Mouse (Mus musculus) ES-E14 (cell line): ENCODE results near the gene Cdkl4. TPM values are rescaled to one million over a fixed set of nuclear protein-coding genes. Genes with fewer than 3 reads are reported as not detected.
A peak's percentile ranks its signal among the peaks of the same experiment; 100 is the strongest.

Experiments
- DNase-seq: peaks from one replicate; pipeline ENCODE4 v3.0.0-alpha.2; 2013; ENCODE audit warnings: low read depth, low spot score
- H3K27ac ChIP-seq: 2 replicates; pipeline ENCODE4 v1.5.1; 2012; ENCODE audit warnings: low read depth, mild to moderate bottlenecking, low read length, moderate library complexity, mixed read lengths; ENCODE audit not compliant: poor library complexity, insufficient read depth, severe bottlenecking
- H3K36me3 ChIP-seq: 2 replicates; pipeline ENCODE4 v1.6.1; 2012; ENCODE audit warnings: mild to moderate bottlenecking, low read length, moderate library complexity, mixed read lengths; ENCODE audit not compliant: control insufficient read depth, poor library complexity, insufficient read depth, severe bottlenecking
- H3K4me1 ChIP-seq, 2 experiments: fragments of 150-350 bp in 1 of 2; sonication (generic) in 1 of 2; 2 replicates each; pipeline ENCODE4 v1.6.1; 2012; ENCODE audit warnings: low read length in 2 of 2, mild to moderate bottlenecking in 1 of 2, mixed read lengths in 1 of 2; ENCODE audit not compliant: control insufficient read depth in 2 of 2, insufficient read depth in 2 of 2, poor library complexity in 1 of 2
- H3K4me3 ChIP-seq, 2 experiments: fragments of 150-350 bp in 1 of 2; sonication (generic) in 1 of 2; 2 replicates each; pipeline ENCODE4 v1.5.1; 2012; ENCODE audit warnings: low read length in 2 of 2, low read depth in 1 of 2, mild to moderate bottlenecking in 1 of 2, mixed read lengths in 1 of 2; ENCODE audit not compliant: insufficient read depth in 1 of 2, poor library complexity in 1 of 2, severe bottlenecking in 1 of 2
- H3K9ac ChIP-seq: 2 replicates; pipeline ENCODE4 v1.6.1; 2012; ENCODE audit warnings: low read depth, mild to moderate bottlenecking, low read length, mixed read lengths; ENCODE audit not compliant: poor library complexity, insufficient read depth, severe bottlenecking
- H3K9me3 ChIP-seq: fragments of 150-350 bp; sonication (generic); 2 replicates; pipeline ENCODE4 v1.6.1; 2012; ENCODE audit warnings: low read depth, mild to moderate bottlenecking, low read length; ENCODE audit not compliant: control insufficient read depth, insufficient read depth
- CHD2 ChIP-seq: IDR thresholded peaks from 2 replicates; pipeline ENCODE4 v1.6.1; 2014; ENCODE audit warnings: mild to moderate bottlenecking, low read depth, low read length, inconsistent platforms
- HCFC1 ChIP-seq: IDR thresholded peaks from 2 replicates; pipeline ENCODE4 v1.6.1; 2012; ENCODE audit warnings: low read length, inconsistent platforms, borderline replicate concordance; ENCODE audit not compliant: insufficient read depth
- MAFK ChIP-seq: IDR thresholded peaks from 2 replicates; pipeline ENCODE4 v1.6.1; 2014; ENCODE audit warnings: mild to moderate bottlenecking, low read depth, low read length, inconsistent platforms; ENCODE audit not compliant: insufficient read depth
- ZC3H11A ChIP-seq: IDR thresholded peaks from 2 replicates; pipeline ENCODE4 v1.6.1; 2012; ENCODE audit warnings: low read depth, mild to moderate bottlenecking, inconsistent platforms, low read length, borderline replicate concordance
- ZNF384 ChIP-seq: IDR thresholded peaks from 2 replicates; pipeline ENCODE4 v1.6.1; 2012; ENCODE audit warnings: low read depth, low read length, inconsistent platforms
- in situ Hi-C, 2 experiments: fragments of 600-800 bp; cut with MboI; formaldehyde crosslinking; loops; one replicate each; pipeline ENCODE4 v1.15.1; 2025; ENCODE audit warnings: low sequenced_read_pairs in 2 of 2, inconsistent platforms in 1 of 2; ENCODE audit not compliant: unreplicated experiment in 2 of 2
- total RNA-seq: library from RNA; depleted of rRNA; stranded (reverse); fragments of 300-350 nt; gene quantifications from 2 replicates; pipeline ENCODE4 v1.2.3, GENCODE M21; 2012; rRNA removed

Gene Cdkl4
- 0.49 and 0.85 TPM in 2 replicates for total RNA-seq

DNA sequence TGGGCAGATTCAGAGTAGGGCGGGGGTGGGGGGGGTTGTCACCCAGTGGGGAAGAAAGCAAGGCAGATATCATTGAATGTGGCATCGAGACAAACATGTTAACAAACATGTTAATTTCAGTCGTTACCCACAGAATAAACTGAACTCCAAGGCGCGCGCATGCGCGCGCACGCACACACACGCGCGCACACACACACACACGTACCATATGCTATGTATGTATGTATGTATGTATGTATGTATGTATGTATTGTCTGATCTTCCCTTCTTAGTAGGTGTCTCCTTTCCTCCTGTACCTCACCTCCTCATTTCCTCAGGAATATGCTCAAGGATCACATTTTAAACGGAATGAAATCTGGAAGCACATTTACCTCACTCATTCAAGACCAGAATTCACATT, at the start of gene Cdkl4:
Gene Cdkl4, minus strand, starts transcription at position 175 of the 400 bp plus-strand sequence.
- Histone ChIP-seq H3K9me3 (no peaks in the 10 kb centered on the region), H3K36me3 (peaks cover 2% of the 10 kb centered on the region), H3K4me3 (peak within 1 kb of the TSS; percentile 45 to 66), H3K27ac (no peak within 1 kb of the TSS), H3K4me1 (peaks cover 0 to 10% of the 10 kb centered on the region in 2 experiments; a peak in 2 of 4 replicates), H3K9ac (0 out of 2 replicates have a peak within 1 kb of the TSS, but pooled peaks have one; percentile 1)
- in situ Hi-C loops, result loop anchor here (25.0 kb wide), 1 partner anchor 410 kb away; no protein-coding TSS in a partner anchor
- TF ChIP-seq ZC3H11A (no peak), HCFC1 (no peak), ZNF384 (no peak), CHD2 (no peak), MAFK (no peak)
- DNase-seq, result no peak

DNA sequence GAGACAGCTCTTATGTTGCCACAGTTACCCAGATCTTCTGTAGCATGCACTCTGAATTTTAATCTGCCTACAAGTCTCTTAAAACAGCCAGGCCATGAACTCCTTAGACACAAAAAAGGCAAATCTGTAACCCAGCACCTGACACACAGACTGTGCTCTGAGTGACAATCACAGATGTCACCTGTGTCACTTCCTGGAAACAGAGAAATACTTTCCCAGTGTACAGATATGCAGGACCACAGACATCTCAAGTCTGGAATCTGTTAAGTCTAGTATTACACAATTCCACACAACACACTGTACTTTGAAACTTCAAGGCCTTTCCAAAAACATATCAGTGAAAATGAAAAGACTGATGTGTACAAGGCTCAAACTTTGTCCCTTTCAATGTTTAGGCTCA, 47.4 kb upstream of the Cdkl4 start:
- Histone ChIP-seq H3K27ac (no peak overlapping the region), H3K9me3 (no peaks in the 10 kb centered on the region), H3K4me1 (no peaks in the 10 kb centered on the region; a peak in 1 of 4 replicates), H3K4me3 (no peak overlapping the region), H3K36me3 (no peaks in the 10 kb centered on the region), H3K9ac (no peak overlapping the region)
- TF ChIP-seq ZNF384, result no peak
- TF ChIP-seq MAFK, result no peak
- no peak for TF ChIP-seq CHD2
- no peak for TF ChIP-seq ZC3H11A
- TF ChIP-seq HCFC1, result no peak
- DNase-seq, result no peak
- in situ Hi-C loops, result no loop called here

DNA sequence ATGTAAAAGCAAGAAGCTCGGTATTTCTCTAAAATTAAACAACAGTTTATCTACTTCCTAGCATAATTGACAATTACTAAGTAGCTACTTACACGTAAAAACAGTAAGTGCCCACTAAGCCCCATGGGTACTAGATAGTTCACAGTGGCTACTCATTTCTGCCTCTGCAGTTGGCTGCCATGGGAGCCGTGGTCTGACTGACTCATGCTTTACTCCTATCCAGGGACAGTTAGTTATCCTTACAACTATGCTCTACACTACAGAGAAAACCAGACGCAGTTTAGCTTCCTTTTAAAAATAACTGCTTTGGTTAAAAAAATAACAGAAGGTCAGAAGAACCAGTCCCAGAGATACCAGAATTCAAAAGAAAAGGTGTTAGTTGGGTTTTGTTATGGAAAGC, 44.1 kb upstream of the Cdkl4 start:
- Histone ChIP-seq H3K27ac (no peak overlapping the region), H3K4me3 (no peak overlapping the region), H3K9me3 (no peaks in the 10 kb centered on the region), H3K4me1 (peaks cover 0 to 2% of the 10 kb centered on the region in 2 experiments; a peak in 1 of 4 replicates), H3K9ac (no peak overlapping the region), H3K36me3 (no peaks in the 10 kb centered on the region)
- DNase-seq, result no peak
- TF ChIP-seq CHD2 (no peak), HCFC1 (no peak), MAFK (no peak)
- in situ Hi-C loops, result no loop called here

DNA sequence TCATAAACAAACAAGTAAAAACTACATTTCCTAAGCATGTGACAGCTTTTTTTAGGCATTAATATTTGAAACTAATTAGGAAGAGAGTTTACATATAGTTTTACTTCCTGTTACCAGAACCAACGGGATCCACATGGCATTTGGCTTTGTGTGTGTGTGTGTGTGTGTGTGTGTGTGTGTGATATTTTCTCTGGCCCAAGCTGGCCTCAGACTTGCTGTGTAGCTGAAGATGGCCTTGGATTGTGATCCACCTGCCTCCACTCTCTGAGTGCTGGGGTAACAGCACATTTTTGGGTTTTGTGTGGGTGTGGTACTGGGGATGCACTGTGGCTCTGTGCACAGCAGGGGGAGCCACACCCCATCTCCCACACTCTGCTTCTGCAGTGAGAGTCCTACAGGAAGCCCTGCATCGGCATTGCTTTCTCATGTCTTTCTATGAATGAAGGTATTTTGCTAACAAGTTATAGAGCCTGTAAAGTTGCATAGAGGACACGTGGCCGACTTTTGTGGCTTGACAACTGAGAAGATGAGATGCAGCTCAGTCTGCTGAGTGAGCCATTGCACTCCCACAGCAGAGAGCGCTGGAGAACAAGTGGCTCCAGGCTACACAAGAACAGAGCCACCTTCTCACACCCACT, 43.3 kb upstream of the Cdkl4 start:
- peak; percentile 57 for DNase-seq
- Histone ChIP-seq H3K4me3 (no peak overlapping the region), H3K9me3 (no peaks in the 10 kb centered on the region), H3K27ac (no peak overlapping the region), H3K4me1 (peaks cover 0 to 2% of the 10 kb centered on the region in 2 experiments; a peak in 1 of 4 replicates), H3K36me3 (no peaks in the 10 kb centered on the region), H3K9ac (no peak overlapping the region)
- TF ChIP-seq ZC3H11A (peak; percentile 34; the same call in 1 of the 2 replicates), CHD2 (no peak)
- in situ Hi-C loops, result no loop called here

DNA sequence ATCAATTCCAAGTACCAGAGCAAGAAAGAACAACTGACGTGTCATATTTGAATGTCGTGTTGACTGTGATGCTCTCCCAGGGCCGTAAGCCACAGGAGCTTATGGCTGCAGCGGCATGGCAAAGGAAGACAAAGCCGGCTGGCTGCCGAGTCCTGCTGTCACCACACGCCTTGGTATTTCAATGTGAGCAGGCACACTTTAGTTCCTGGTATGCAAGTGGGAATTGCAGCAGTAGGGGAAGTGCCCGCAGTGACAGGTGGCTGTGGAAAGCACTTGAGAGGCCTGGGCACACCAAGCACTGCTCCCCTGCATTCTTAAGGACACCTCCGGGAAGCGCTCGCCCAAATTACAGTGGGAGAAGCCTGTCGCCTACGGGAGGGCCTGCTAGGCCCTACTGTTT, 41.9 kb upstream of the Cdkl4 start:
- Histone ChIP-seq H3K9me3 (no peaks in the 10 kb centered on the region), H3K4me1 (peaks cover 0 to 2% of the 10 kb centered on the region in 2 experiments; a peak in 1 of 4 replicates), H3K4me3 (no peak overlapping the region), H3K9ac (no peak overlapping the region), H3K36me3 (peaks cover 6% of the 10 kb centered on the region; the same call in 1 of the 2 replicates), H3K27ac (no peak overlapping the region)
- TF ChIP-seq ZNF384 (no peak), ZC3H11A (no peak), HCFC1 (no peak), CHD2 (no peak), MAFK (no peak)
- in situ Hi-C loops, result no loop called here
- DNase-seq, result no peak
